Mouse (Mus musculus) cerebellum, postnatal 4 days (tissue): ENCODE measurements around the gene Rfx1.
A peak's percentile ranks its signal among the peaks of the same experiment; 100 is the strongest.

Experiments
- DNase-seq, 2 experiments: peaks; one replicate each; pipeline ENCODE4 v3.0.0; 2022; ENCODE audit warnings: low spot score in 2 of 2, mixed read lengths in 1 of 2

Gene Rfx1

DNA sequence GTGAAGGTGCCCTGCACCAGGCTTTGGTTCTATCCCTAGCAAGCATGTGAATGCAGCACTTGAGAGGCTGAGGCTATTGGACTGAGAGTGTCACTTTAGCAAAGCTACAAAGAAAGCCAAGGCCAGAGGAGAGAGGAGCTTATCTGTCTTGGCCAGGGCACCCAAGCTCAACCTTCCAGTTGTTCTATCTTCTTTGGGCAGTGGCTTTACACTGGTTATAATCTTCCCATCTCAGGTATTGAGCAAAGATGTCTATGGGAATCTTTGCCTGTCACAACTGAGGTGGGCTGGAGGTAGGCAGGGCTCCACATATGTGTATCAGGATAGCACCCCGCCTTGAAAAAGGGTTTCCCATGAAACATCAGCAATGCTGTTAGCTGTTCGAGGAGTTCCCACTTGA, 6.4 kb upstream of the Rfx1 start:
- no peak for DNase-seq

GRCm38 (mm10) chr8:84063861-84064610, 2.6 kb upstream of the Rfx1 start:
- no peak for DNase-seq

DNA sequence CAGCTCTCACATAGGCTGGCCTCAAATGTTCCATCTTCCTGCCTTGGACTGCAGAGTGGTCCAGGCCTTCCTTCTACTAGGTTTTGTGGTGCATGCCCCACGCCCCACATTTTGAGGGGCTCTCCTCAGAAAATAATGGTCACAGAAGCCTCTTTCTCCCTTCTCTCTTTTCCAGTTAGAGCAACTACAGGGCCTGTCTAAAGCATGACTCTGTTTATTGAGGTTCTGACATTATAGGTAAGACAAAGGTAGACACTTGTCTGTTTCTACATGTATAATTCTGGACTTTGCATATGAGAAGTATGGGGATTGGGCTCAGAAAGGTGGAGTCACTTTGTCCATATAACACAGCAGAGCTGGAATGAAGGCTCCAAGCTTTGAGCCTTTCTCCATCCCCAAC, 1.6 kb upstream of the Rfx1 start, which contains the start of gene Gm10643:
TSS of gene Gm10643 (minus strand) at position 101 of the 400 bp plus-strand sequence.
- DNase-seq = no peak

- DNase-seq = no peak
Observed at GRCm38 (mm10) chr8:84065457-84066072, 1.1 kb upstream of the Rfx1 start.

DNA sequence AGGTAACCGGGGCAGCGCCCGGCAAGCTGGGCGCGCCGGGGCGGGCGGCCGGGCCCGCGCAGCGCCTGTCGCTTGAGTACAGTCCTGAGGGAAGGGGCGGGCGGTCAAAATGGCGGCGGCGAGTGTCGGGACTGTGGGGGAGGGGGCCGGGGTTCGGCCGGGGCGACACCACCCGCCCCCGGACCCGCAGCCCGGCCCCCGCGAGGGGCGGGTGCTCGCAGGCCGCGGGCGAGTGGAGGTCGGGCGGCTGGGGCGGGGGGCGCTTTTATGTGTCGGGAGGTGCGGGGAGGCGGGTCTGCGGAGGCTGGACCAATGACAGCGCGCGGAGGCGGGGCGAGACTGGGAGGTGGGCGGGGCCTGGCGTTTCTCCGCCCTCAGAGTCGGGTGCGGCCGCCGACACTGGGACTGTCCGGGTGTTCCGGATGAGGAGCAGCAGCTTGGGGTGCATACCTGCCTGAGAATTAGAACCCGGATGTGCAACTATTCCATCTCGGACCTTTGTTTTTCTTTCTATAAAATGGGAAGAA, 476 bp downstream of the Rfx1 start:
- DNase-seq = peak; percentile 96

GRCm38 (mm10) chr8:84067911-84068310, 1.3 kb downstream of the Rfx1 start:
- DNase-seq = no peak

GRCm38 (mm10) chr8:84068316-84069035, 1.8 kb downstream of the Rfx1 start:
- DNase-seq = no peak

- no peak for DNase-seq
Observed at GRCm38 (mm10) chr8:84069169-84069568, 2.5 kb downstream of the Rfx1 start.

GRCm38 (mm10) chr8:84069750-84070149, 3.1 kb downstream of the Rfx1 start:
- DNase-seq = no peak

GRCm38 (mm10) chr8:84070241-84070640, 3.6 kb downstream of the Rfx1 start:
- no peak for DNase-seq

GRCm38 (mm10) chr8:84070667-84071066, 4.0 kb downstream of the Rfx1 start:
- no peak for DNase-seq

- DNase-seq = no peak
Observed at GRCm38 (mm10) chr8:84071921-84072320, 5.3 kb downstream of the Rfx1 start.

DNA sequence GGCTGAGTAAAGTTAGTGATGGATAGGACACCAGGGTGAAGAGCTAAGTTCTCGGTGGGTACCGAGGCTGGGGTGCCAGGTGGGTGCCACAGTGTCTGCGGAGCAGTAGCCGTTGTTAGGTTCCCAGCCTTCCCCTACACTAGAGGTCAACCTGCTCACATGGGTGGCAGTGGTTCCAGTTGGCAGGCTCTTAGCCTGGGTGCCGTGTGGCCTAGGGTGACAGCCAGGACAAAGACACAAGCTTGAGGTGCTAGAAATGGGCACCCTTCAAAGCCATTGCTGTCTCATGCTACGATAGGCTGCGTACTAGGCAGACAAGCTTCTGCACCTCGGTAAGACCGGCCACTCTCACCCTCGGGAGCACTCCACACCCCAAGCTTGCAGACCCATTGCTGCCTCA, 5.7 kb downstream of the Rfx1 start:
- DNase-seq = no peak

- DNase-seq = no peak
Observed at GRCm38 (mm10) chr8:84073230-84073976, 6.8 kb downstream of the Rfx1 start.

DNA sequence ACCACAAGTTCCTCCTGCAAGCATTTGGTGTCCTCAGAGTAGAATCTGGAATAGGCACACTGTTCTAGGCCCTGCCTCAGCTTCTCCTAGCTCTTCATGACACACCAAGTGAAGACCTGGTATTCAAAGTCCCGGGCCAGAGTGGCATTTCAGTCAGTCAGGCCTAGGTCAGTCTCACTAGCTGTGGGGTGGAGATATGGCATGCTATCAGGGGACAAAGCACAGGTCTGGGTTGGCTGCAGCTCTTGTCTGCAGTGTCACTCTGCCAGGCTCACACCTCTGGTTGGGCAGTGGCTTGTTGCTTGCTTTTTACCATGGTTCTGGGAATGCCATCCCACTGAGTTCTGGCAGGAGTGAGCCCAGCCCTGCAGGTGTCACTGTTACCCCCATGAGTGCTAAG, 9.8 kb downstream of the Rfx1 start:
- no peak for DNase-seq

DNA sequence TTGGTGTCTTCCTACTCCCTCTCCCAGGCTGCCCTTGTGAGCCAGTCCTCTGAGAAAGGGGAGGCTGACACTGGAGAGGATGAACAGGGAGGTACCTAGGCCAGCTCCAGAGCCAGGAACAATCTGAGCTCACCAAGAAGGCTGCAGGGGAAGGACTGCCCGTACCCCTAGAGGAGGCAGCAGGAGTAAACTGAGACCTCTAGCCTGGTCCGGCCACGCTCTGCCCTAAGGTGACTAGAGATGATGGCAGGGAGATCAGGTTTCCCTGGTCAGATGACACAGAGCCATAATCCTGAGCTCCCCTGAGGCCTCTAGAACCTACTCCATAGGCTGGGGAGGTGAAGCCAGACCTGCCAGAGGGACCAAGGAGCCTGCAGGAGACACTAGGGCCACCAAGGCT, 10.2 kb downstream of the Rfx1 start:
- no peak for DNase-seq

GRCm38 (mm10) chr8:84079206-84079605, 12.6 kb downstream of the Rfx1 start:
- DNase-seq = no peak

DNA sequence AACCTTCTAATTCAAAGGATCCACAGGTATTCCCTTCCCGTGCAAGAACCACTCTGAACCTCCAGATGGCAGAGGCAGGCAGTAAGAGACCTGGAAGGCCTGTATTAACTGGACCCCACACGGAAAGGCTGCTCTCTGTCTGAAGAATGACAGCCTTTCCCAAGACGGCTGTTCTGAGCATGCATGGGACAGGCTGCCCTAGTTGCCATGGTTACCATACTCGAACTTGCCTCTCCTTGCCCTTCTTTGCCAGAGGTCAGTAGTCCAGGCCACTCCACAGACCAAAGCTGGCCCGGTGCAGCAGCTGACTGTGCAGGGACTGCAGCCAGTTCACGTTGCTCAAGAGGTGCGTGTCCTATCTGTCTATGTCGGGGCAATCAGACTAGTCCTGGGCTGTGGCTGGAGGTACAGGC, 17.2 kb downstream of the Rfx1 start:
- DNase-seq = no peak

- DNase-seq = no peak
Observed at GRCm38 (mm10) chr8:84084341-84085115, 17.9 kb downstream of the Rfx1 start.

DNA sequence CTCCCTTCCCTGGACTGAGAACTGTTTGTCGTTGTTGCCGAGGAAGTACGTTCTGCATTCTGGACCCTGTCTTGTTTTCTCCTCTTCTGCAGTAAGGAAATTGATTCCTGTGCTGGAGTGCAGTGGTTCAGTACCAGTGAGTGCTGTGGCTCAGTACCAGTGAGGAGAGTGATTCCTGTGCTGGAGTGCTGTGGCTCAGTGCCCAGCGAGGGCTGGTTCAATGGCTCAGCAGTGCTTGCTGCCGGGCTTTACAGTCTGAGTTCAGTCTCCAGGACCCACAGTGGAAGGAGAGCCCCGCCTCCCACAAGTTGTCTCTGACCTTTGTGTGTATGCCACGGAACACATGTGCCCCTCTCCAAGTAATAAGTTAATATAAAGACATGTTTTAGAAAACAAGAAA, 20.5 kb downstream of the Rfx1 start:
- DNase-seq = no peak

GRCm38 (mm10) chr8:84087821-84088220, 21.2 kb downstream of the Rfx1 start:
- DNase-seq = no peak
